Mouse (Mus musculus) liver, adult (tissue): ENCODE measurements around the gene Jsrp1.
A peak's percentile ranks its signal among the peaks of the same experiment; 100 is the strongest.

ENCODE experiments used
- GATA4 ChIP-seq: IDR thresholded peaks from 2 replicates; pipeline ENCODE4 v1.6.1; 2014; ENCODE audit warnings: mild to moderate bottlenecking, low read length; ENCODE audit not compliant: insufficient replicate concordance

Jsrp1 gene

DNA sequence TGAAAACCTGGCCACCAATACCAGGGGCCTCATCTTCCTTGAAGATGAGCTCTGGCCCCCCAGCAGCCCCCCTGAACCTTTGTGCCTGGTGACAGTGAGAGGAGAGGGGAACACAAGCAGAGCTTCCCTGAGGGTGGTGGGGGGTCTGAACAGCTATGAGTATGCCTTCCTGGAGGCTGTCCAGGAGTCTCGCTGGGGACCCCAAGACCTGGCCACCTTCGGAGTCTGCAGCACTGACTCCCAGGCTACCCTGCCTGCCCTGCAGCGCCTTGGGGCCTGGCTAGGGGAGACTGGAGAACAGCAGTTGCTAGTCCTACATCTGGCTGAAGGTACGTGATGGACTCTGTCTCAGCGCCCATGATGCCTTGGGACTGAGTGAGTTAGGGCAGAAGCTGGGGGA is 8.0 kb downstream of the Jsrp1 start:
- no peak for TF ChIP-seq GATA4

DNA sequence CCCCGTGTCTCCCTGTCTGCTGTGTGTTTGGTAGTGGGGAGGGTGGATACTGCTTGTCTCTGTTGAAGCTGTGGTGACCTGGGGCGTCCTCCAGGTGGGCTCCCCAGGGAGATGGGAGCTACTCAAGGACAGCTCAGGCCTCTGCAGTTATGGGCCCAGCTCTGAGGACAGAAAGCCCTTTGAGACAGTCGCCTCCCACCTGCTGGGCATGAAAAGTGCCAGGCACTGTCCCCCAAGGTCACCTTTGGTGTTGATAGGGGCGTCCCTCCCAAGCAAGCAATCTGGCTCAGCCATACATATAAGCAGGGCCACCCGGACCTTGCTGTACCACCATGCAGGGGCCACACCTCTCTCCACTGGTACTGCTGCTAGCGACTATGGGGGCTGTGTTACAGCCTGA is 8.4 kb downstream of the Jsrp1 start, which contains the start of gene Amh:
TSS of gene Amh (plus strand) at position 328 of the 400 bp plus-strand sequence.
- TF ChIP-seq GATA4 = no peak

DNA sequence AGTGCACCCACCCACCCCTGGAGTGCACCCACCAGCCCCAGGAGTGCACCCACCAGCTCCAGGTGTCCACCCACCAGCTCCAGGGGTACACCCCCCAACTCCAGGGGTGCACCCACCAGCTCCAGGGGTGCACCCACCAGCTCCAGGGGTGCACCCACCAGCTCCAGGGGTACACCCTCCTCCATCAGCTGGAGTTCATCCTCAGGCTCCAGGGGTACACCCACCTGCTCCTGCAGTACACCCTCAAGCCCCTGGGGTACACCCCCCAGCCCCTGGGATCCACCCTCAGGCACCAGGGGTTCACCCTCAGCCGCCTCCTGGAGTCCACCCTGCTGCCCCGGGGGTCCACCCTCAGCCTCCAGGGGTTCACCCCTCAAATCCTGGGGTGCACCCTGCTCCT is 9.0 kb downstream of the Jsrp1 start:
- TF ChIP-seq GATA4 = no peak

DNA sequence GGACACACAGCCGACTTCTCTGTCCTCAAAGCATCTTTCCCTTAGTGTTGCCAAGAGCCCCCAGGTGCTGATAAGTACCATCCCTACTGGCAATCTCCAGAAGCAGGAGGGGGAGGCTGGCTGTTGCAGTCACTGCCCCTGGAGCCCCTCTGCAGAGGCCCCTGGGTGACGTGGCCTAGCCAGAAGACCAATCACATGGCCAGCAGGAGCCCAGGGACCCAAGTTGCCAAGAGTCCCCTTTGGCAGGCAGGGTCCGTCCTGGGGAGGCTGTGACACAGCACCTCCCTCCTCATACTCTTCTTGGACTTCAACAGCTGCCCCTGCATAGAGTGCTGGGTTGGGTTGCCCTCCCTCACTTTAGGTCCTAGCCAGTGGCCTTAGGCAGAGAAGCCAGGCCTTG is 10.3 kb downstream of the Jsrp1 start:
- no peak for TF ChIP-seq GATA4

DNA sequence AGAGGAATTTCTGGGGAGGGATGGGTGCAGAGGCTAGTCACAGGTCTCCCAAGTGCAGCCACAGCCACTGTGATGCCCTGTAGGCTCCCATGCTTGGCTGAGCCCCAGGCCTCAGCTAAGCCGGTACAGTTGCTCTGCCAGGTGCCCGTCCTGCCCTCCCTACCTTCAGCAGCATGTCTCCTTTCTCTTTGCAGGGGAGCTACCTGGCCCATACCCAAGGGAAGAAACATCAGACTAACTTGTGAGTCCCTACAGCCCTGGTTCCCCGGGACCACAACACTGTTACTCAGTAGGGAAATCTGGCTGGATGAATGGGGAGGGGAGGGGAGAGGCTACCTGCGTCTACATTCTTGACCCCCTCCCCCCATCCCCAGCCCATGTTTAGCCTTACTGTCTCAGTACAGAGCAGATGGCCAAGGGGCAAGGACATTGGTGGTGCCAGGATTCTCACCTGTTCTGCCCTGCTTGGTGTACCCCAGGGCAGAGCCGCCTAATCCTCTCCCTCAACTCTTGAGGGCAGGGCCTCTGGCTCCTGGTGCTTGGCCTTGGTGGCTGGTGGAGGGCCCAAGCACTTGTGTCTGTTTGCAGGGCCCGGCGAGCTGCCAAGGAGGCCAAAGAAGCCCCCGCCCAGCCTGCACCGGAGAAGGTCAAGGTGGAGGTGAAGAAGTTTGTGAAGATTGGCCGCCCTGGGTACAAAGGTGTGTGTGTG is 10.9 kb downstream of the Jsrp1 start:
- no peak for TF ChIP-seq GATA4

DNA sequence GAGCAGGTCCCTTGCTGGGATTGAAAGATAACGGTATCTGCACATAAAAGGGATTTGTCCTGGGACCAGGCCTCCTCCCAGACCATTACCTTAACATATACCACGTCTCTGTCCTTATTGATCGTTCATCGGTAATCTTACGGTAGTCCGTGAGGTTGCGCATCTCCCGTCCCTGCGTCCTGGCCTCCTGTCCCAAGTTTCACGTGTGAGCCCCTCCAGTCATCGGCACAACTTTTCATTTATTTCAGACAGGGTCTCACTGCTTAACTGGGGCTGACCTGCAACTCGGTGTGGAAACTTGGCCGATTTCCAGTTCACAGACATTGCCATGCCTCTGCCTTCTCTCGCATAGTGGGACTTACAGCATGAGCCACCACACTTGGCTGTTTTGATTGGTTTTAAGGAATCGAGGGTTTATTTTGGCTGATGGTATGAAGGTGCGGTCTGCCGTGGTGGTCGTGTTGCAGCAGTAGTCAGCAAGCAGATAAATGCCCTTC is 14.2 kb downstream of the Jsrp1 start:
- no peak for TF ChIP-seq GATA4

DNA sequence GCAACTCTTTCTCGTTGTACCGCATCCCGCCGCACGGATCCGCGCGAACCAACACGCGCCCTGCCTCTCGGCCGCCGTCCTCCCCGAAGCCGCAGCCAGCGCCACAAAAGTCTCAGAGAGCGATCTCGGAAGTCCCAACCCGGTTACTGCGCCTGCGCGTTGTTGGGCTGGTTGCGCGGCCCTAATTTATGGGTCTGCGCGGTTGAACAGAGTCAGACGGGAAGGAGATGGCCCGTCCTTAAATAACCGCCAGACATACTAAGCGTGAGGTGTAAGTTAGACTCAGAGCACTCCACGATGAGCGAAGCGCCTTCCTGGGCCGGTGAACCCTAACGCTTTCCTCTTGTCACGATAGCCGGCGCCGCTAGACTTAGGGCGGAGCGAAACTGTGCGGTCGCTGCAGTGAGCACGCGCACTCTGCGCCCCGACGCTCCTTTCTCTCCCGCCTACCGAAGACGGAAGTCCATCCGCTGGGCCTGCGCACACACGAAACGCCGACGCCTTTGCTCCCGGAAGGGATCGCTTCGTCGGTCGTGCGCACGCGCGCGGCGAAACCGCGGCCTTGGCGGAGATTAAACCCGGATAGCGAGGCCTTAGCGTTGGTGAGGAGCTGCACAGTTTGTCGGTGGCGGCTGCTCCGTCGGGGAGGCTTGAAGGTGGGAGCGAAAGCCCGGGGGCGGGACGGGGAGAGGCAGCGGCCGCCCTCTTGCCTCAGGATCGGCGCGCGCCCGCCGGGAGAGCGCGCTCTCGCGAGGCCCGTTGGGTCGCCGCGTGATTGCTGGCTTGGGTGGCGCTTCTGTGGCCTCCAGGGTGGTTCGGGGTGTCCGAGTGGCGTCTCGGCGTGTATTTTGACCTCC is 14.9 kb downstream of the Jsrp1 start, which contains the start of the genes Sf3a2 and Plekhj1:
TSS of gene Sf3a2 (plus strand) at position 49 of the 857 bp plus-strand sequence.
TSS of gene Plekhj1 (minus strand) at position 477 of the 857 bp plus-strand sequence.
- peak; percentile 87; the same call in 1 of the 2 replicates for TF ChIP-seq GATA4

DNA sequence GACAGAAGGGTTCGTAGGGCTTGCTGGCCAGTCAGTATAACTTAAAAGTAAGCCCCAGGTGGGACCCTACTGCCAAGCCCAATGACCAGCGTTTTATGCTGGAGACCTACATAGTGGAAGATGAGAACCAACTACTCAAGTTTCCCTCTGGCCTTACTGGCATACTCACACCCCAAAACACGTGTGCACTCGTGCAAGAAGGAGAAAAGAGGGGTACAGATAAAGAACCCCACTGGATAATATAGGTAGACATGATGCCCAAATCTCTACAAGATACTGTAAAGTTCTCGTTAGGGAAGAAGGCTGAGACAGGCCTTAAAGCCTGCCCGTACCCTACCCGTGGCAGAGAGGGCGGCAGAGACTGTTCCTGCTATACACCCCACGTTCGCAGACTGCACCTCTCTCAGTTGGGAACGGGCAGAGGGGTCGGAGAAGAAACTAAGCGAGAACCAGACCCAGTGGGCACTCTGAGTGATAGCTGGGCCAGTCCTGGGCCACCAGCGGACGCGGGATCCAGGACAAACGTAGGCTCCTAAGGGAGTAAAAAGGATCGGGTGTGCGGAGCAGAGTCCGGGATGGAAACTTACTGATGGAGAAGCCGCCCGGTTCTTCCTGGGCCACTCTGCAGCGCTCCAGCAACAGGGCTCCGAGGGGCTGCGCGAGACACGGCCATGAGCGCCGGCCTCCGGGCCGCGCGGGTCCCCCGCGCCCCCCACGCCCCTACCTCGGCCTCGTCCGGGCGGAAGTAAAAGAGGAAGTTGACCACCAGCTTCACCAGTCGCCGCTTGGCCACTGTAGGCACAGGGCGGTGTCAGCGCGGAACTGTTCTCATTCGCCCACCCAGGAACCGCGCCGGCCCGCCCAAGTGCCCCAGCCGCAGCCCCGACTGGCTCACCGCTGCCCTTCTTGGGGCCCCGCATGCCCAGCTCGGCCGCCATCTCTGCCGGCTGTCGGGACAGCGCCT is 15.8 kb downstream of the Jsrp1 start:
- no peak for TF ChIP-seq GATA4

DNA sequence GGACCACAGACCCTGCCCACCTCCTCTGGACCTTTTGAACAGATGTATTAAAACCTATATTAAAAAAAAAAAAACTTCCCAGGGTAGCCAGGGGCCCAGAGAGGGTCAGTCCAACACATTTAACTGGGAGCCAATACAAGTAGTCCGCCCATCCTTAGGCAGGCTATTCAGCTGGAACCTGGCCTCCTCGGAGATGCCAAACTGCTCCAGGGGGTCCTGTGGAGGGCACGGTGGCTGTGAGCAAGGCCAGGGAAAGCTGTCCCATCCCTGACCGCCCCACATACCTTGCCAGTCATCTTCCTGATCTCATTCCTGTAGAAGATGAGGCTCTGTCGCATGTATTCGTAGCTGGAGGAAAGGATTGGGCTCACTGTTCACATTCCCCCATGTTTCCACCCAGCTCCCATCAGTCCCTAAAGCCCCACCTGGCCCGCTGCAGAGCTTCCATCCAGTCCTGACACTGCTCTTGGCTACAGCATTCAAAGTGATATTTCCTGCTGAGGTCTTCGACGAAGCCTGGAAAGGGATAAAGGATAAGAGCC is 16.9 kb downstream of the Jsrp1 start:
- no peak for TF ChIP-seq GATA4

DNA sequence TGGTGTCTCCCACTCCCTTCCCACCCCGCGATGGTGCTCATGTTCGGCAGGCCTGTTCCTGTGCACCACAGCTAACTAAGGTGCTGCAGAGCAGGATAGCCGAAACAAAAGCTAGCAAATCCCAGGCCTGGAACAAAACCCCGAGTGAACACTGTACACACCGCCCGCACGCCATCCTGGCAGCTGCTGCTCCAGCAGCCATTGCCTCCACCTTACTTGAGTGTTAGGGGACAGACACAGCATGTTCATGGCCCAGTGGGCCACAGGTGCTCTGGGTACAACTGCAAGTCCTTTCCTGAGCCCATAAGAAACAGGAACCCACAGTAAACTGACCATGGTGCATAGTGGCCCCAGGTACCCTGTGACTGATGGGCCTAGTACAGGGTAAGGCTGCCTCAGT is 18.5 kb downstream of the Jsrp1 start:
- TF ChIP-seq GATA4 = no peak

DNA sequence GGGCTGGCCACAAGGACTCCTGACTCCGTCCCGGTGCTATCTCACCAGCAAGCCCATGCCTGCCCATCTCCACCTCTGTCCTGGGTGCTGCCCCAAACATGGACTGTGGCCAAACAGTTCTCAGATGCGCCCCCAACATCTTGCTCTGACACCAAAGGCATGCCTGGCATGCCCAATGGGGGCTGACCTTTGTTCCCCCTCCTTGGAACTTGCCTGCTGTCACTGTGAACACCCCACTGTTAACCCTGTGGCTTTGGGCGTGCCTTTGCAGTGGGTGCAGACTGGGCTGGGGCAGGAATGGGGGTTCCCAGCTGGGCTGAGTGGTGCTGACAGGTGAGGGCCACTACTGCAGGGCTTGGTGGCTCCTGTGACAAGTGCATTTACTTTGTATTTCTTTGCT is 19.5 kb downstream of the Jsrp1 start:
- TF ChIP-seq GATA4 = no peak

DNA sequence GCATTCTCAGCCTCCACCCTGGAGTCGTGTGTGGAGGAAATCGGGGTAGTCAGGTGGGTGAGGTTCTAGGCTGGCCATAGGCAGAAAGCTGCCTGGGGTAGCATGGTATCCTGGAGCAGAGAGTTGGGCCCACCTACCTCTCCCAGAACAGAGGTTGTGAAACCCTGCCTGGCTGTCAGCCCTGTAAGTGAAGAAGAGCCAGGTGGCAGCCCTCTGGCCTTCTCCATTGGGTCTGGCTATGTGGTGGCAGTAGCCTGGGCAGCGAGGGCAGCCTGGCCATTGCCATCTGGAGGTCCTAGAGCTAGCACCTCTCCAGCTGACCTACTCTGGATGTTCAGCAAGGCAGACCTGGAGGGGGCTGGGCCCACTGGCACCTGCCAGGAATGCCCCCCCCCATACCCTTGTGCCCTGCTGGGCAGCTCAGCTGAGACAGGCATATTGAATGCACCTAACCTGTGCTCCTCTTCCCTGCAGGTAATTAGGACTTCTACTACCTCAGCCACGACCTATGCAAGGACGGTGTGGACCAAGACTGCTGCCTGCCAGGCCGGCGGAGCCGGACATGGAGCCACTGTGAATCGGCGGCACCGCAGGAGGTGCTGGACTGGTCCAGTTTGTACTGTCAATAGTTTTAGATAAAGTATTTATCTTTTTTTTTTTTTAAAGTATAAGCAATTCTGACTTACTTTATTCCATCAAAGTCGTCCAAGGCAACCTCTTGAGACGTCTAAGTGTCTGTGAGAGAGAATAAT is 20.1 kb downstream of the Jsrp1 start:
- TF ChIP-seq GATA4 = no peak

DNA sequence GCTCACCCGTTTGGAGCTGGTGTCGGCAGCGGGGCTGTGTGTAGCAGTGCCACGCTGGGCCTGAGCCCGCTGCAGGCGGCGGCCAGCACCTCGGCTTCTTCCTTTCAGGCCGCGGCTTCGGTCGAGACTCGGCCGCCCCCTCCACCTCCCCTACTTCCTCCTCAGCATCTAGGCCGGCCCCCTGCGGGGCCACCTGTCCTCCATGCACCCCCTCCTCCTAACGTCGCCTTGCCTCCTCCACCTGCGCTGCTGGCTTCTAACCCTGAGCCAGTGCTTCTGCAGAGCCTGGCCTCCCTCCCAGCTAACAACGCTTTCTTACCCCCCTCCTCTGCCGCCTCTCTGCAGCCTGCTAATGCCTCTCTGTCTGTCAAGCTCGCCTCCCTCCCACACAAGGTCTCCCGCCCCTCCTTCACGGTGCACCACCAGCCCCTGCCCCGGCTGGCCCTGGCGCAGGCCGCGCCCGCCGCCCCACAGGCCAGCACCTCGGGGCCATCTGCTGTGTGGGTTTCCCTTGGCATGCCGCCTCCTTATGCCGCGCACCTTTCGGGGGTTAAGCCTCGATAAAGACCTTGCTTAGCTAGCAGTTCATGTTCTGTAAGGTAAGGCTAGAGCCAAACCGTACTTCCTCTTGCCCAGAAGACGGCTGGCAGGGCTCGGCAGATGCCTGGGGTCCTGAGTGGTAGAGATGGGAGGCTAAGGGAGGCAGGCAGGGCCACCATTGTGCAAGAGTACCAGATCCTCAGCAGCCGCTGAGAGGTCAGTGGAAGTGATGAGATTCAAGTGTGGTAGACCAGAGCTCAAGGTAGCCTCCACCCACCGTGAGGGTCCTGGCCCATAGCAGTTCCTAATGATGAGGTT is 20.9 kb downstream of the Jsrp1 start:
- TF ChIP-seq GATA4 = no peak

DNA sequence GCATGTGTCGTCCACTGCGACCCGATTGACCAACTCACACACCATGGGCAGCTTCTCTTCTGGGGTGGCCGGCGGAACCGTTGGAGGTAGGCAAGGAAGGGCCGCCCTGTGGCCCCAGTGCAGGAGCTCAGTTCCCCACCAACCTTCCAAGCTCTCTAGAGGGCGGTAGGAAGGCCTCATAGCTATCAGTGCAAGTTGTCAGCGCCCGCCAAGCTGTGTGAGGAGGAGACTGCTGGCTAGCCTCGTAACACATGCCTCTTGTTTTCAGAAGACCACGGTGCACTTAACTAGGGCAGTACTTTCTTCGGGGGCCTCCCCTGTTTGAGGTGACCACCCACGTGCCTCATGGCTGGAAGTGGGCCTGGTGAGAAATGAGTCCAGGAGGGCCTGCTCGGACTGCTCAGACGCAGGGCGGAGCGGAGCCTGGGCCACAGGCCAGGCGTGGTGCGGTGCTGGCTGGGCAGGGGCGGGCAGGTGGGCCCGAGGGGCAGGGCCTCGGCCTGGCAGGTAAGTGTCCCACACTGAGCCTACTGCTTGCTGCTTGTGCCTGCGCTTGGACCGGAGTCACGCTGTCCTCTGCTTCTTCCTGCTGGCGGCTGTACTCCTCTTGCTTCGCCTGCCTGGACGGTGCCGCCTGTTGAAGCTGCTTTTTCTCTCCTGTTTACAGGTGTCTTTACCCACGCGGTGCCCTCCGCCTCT is 21.7 kb downstream of the Jsrp1 start:
- no peak for TF ChIP-seq GATA4
